Mouse (Mus musculus): ENCODE measurements around the gene Cdk20.
"Not testable (repeated sequence)": the region's sequence is repeated elsewhere in the genome, so short reads cannot be mapped to it uniquely, and the experiment has no call there.

The Cdk20 gene

DNA sequence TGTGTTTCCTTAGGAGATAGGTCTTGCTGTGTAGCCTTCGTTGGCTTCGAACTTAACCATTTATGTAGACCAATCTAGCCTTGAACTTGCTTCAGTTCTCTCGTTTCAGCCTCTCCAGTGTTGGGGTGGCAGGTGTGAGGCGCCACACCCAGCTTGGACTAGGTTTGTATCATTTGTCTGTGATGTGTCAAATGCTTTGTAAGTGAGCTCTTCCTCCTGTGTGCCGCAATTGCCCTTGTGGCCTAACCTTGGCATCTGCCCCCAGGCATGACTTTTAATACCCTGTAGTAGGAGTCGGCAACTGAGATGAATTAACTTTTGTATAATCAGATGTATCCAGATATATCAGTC, 9.5 kb upstream of the Cdk20 start:
- no peak for DNase-seq (ENCODE audit: low read depth, low spot score)

DNA sequence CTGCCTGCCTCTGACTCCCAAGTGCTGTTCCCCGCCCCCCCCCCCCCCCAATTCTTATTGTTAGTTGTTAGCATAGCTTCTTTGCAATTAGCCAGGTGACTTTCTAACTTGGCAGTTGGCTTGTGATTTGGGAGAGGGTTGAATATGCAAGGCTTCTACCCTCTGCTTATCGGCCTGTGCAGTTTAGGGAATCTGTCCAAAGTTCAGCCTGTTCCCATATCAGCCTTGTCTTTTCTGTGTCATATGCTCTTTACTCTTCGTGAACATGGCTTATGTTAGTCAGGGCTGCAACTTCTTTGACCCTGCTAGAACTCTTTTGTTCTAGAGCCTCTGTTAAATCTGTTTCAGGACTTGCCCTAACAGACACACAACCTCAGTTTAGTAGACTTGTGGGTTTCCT, 7.8 kb upstream of the Cdk20 start:
- DNase-seq (ENCODE audit: low read depth, low spot score): no peak

DNA sequence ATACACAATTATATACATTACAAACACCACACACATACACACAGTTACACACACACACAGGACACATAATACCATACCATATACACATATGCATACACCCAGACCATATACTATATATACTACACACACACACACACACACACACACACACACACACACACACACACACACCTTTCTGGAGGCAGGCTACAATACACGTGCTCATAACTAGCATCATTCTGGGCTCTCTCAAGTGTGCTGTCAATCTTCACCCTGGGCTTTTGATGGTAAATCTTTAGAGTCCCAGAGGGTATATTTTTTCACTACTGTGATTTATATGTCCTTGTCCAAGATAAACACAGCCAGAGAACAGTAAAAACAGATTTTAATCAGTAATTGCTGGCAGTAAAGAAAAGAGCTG, 6.8 kb upstream of the Cdk20 start:
- DNase-seq (ENCODE audit: low read depth, low spot score): no peak

DNA sequence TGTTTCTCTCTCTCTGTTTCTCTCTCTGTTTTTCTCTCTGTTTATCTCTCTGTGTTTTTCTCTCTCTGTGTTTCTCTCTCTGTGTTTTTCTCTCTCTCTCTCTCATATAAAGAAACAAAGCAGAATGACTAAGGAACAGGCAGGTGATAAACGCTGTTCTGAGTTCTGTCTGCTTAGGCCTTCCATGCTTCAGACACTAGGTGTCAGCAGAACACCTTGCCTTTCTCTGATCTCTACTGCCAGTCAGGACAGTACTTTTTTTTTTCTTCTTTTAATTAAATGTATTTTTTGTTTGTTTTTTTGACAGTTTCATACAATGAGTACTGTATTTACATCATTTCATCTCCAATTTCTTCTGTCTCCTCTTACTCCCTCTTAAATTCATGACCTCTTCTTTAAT, 2.8 kb upstream of the Cdk20 start:
- no peak for DNase-seq (ENCODE audit: low read depth, low spot score)

DNA sequence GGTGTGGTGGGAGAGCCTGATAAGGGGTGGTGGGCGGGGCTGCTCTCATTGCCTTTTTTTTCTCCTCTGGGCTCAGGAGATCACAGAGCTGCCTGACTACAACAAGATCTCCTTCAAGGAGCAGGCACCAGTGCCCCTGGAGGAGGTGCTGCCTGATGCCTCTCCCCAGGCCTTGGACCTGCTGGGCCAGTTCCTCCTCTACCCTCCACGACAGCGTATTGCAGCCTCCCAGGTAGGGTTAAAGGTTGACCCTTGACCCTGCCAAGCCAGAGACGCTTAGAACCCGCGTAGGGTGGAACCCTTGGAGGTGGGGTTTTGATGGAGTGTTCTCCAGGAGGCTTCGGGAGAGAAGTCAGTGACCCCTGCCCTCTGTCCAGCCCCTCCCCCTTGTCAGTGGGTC, 5.7 kb downstream of the Cdk20 start:
- DNase-seq (ENCODE audit: low read depth, low spot score): no peak

DNA sequence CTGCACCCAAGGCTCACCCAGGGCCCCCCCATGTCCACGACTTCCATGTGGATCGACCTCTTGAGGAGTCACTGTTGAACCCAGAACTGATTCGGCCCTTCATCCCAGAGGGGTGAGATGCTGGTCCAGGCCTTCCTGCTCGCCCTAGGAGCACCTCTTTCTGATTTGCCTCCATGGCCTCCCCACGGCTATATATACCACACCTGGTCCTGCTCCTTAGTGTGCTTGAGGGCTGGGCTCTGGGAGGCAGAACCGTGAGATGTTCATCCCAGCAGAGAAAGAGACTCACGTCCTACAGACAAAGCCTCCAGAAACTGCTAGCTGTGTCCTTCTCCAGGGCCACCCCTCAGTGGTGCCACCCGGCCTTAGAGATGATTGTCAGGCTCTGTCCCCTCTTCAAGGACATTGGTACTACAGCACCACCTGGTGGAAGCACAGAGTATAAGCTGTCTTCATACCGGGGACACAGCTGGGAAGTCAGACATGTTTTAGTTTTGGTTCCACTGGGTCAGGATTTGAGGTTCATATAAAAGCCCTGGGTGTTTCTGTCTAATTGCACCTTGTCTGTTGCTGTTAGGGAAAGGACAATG, 6.8 kb downstream of the Cdk20 start:
- peak; percentile 68 for DNase-seq (ENCODE audit: low read depth, low spot score)

DNA sequence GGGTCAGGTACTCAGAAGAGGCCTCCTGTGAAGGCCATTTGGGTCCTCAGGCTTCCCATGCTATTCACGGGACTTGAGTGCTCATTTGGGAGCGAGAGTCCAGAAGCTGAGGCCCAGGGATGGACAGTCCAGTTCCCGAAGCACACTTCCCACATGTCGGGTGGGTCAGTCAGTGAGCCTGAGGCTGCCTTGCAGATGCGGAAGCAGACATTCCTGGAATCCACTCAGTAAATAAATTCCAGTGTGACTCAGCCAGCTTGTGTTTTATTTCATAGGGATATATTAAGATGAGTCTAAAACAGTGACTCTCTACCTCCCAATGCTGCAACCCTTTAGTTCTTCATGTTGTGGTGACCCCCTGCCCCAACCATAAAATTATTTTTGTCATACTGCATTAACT, 7.4 kb downstream of the Cdk20 start:
- no peak for DNase-seq (ENCODE audit: low read depth, low spot score)

DNA sequence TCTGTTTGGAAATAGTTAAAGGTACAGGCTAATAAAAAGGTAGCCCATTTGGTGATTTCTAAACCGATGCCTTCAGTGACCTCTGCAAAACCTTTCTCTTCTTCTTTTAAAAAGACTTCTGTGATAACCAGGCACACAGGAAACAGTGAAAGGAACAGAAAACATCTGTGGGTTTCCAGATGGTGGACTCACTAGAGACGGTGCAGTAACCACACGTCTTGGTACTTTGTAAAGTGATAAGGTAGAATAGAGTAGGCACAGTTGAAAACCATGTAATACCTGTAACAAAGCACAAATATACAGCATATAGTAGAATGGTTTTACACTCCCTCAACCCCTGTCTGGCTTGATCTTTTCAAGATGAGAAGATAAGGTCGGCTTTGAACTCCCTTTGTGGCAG, 8.5 kb downstream of the Cdk20 start:
- DNase-seq (ENCODE audit: low read depth, low spot score): no peak

DNA sequence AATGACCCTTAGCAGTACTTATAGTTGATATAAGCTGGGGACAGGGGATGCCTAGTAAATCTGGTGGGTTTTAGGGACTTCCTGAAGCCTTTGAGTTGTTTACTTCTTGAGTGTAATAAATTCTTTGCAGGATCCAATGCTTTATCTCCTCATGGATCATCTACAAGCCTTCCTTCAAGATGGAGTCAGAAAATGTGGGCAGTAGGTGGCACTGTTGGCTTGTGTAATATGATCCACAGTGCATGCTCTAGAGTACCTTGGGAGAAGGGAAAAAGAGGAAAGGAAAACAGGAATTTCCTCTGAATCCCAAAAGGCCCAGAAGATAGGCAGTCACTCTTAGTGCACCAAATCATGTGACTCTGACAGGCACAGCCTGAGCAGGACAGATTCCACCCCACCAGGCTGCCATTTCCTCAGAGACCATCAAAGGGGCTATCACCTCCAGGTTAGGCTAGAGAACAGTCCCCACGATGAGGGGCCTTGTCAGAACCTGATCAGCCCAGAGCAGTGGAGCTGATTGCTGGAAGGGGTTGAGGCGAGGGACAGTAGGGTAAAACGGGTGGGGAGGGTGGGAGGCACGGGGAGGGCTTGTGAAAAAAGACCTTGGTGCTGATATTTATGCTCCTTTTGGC, 11.3 kb downstream of the Cdk20 start:
- peak; percentile 56 for DNase-seq (ENCODE audit: low read depth, low spot score)

DNA sequence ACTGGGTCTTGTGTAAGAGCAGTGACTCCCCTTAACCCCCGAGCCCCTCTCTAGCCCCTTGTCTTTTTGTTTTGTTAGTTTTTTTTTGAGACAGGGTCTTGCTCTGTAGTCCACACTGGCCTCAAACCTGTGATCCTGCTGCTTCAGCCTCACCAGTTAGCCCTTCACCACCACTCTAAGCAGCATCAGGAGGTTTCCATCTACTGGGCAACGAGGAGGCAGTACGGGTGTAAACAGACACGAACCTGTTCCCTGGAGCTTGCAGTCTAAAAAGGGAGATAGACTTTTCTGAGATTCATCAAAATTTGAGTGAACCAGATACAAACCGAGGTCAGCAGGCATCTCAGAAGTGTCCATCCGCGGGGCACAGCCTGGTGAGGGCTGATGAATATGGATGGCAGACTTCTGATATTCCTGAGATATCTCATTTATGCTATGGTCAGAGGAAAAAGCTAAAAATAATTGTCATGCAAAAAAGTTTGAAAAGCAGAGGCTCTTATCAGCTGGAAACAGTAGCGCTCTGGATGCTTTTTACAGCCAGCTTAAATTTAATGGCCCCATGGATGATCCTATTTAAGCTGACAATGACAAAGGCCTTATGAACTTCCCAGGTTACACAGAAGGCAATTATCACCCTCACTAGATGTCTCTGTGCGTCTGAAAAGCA, 13.3 kb downstream of the Cdk20 start:
- DNase-seq (ENCODE audit: low read depth, low spot score): no peak

DNA sequence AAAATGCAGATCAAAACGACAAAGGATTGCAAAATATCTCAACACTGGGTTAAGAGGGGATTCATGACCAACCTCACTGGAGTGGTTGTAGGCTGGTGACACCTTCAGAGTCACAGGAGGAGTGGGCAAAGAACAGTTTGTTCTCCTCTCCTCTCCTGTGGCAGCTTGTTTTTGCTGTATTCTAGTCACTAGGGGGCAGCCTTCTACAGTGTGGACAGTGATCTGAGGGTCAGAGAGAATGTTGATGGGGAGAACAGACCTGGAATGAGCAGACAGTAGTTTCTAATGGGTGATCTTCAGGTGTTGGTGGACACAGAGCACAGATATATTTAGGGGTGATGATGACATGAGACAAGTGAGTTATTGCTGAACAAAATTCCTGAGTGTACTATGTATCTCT, 15.8 kb downstream of the Cdk20 start:
- no peak for DNase-seq (ENCODE audit: low read depth, low spot score)

DNA sequence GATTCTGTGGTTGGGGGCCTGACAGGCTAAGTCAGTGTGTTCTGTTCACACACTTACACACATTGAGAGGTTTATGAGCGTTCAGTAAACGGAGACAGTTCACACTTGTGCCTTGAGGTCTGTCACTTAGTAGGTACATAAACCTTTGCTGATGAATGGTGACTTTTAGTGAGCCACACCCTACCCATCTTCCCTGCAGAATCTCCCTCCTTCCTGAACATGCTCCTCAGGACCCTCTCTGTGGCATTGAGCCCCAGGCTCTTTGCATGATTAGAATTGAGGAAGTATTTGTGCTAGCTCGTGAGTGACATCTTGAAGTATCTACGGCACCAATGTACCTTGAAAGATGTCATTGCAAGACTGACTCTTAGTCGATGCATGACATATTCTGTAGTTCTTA, 16.6 kb downstream of the Cdk20 start:
- no peak for DNase-seq (ENCODE audit: low read depth, low spot score)

DNA sequence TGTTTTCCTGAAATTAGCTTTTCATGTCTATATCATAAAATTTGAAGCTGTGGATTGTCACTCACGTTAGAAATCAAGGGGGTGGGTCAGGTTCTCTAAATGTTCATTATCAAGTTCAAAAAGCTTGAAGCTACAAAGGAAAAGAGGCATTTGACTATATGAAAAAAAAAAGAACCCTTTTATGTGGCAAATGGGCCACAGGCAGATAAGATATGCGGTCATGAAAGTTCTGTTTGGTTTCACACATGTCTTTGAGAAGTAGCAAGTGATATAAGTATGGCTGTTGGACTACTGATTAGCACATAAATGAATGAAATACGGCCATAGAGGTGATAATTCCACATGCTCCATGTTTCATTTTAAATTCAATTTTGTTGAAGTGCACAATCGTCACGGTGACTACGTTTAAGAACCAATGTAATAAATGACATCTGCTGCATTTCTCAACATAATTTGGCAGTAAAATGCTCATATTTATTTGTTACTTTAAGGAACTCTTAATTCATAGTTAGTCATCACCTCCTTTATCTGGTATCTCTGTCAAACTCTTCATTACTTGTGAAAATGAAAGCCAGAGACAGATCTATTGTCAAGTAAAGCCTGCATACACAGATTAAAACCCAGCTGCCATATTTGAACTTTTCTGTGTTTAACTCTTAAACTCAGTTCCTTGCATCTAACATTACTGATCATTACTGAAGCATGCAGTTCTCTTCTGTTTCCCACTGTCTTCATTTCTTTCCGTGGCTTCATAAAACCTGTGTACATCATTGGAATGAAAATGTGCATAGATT, 18.1 kb downstream of the Cdk20 start:
- DNase-seq (ENCODE audit: low read depth, low spot score): no peak

DNA sequence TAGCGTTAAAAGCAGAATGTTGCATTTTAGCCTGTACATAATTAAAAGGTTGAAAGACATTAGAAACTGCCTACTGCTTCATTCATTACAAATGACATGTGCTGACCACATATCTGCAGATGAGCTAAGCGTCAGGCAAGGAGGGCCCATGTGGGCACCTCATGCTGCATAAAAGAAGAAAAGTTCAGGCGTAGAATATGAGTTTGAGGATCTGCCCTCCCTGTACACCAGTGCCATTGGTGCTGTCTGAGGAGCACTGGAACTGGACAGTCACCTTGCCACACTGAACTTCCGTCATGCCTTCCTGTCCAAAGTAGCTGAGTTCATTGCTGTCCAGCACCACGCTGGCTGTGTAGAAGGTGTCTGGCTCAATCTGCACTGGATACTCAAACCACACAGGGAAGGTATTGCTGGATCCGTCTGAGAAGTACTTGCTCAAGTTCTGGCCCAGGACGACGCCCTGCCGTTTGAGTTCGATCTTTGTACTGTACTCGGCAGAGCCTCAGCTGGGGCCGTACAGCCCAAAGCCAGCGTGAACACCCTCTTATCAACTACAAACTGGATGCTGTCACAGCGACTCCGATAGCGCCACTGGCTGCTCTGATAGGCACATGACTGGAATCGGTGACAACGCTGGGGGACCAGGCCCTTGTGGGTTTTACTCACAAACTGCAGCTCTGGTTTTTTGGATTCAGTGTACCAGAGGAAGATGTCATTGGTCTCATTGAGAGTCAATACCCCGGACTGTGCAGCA, 25.3 kb downstream of the Cdk20 start:
- not testable (repeated sequence) for DNase-seq (ENCODE audit: low read depth, low spot score)

DNA sequence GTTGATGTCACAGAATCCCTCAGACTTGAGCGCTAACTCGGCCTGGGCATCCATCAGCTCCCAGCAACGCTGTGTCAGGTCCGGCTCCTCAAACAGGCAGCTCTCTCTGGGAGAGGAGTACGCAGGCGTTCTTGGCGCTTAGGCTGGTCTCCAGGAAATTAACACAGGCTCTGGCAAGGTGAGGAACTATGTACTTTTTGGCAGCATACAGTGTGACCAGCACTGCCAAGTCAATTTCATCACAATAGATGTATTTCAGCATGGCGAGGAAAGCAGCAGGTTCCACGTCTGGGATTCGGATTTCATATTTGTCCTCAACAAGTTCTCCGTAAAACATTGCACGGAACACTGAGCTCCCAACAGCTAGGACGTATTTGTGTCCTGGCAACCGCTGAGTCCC, 26.1 kb downstream of the Cdk20 start:
- no peak for DNase-seq (ENCODE audit: low read depth, low spot score)

DNA sequence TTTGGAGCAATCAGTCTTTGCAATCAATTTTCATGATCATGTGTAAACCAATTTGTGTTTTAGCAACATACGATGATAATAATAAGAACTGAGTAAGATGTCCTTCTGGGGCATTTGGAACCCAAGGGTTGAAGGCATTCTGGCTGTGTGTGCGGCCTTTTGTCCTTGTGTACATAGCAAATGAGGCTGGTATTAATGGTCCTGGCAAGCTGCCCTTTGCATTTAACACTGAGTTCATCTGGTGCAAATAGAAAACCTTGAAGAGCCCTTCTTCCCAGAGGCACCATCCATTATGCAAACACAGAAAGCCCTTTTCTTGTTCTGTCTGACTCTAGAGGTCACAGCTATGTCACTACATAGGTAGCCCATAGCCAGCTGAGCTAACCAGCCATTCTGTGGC, 30.5 kb downstream of the Cdk20 start:
- no peak for DNase-seq (ENCODE audit: low read depth, low spot score)

DNA sequence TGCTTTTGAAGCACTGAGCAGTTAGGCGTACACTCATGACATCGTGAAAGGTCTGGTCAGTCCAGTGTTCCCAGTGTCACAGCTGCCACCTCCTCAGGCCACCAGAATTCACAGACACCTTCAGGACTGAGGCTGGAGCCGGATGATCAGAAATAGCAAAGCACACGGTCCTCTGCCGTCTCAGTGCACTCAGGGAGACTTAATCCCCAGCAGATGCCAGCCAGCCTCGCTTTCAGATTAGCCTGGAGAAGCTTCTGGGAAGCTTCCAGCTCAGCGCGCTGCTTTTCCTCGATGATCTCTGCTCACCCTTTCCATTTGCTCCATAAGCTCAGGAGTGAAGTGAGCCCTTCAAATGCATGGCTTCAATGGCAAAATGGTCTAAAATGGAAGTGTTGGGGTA, 33.1 kb downstream of the Cdk20 start:
- DNase-seq (ENCODE audit: low read depth, low spot score): peak; percentile 59

DNA sequence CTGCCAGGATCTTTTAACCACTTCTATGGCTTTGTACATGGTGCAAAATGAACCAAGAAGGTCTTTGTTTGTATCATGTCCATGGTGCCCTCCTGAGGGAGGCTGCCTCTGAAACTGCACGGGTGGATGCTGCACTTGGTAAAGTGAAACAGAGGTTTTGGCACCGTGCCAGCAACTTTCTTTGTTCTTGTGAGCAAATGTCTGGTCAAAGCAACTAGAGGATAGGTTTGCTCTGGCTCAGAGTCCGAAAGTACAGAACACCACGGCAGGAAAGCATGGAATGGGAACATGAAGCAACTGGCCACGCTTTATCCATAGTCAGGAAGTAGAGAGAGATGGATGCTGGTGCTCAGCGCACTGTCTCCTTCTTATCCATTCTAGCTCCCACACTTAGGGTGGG, 35.8 kb downstream of the Cdk20 start:
- no peak for DNase-seq (ENCODE audit: low read depth, low spot score)

DNA sequence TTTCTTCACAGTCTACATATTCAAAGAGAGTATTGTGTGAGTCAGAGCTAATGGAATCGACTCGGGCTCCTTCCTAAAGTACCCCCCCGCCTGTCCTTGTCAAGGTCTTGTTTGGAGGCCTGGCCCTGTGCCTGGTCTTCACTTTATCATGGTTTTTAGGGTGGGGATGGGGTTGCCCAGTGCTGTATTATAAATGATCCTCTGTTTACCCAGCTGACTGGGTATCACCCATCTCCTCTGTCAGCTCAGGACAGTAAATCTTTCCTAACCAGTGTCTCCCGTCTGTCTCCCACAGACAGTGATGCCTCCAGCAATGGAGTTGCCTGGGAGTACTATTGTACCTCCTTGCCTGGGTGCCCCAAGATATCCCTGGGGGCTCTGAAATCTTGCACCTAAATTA, 45.9 kb downstream of the Cdk20 start:
- DNase-seq (ENCODE audit: low read depth, low spot score): no peak

DNA sequence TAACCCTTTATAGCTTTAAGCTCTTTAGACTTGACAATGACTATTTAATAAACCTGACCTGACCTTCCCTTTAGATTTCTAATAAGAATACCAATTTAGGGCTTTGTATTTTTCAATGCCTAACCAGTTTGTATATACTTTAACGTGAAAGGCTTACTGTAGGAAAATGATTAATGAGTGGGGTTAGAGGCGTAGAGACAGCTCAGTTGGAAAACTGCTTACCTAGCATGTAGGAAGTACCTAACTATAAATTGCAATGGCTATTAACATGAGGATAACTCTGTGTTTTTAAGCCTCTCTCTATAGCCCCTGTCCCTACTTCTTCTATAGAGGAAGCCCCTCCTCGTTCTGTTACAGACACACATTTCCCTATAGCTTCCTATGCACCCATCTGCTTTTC, 47.8 kb downstream of the Cdk20 start:
- no peak for DNase-seq (ENCODE audit: low read depth, low spot score)

DNA sequence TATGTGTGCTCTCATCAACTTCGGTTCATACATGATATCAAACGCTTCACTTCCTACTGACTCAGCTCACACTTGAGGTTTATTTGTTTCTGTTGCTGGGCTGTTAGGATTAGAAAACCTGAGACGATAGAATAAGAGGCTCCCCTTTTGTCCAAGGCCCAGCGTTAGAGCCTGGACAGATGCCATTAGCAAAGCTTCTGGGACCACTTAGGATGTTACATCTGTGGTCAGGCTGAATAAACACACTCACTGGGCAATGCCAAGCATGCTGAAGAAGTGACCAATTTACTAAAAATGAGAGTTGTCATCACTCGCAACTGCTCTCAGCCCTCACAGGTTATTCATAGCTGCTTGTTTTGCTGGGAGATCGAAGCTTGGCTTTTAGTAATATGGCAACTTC, 57.8 kb downstream of the Cdk20 start:
- no peak for DNase-seq (ENCODE audit: low read depth, low spot score)

Data from retina, adult 2 months (tissue).